Mouse (Mus musculus): ENCODE results near the gene Tubd1. TPM values are rescaled to one million over a fixed set of nuclear protein-coding genes. Genes with fewer than 3 reads are reported as not detected.

Gene Tubd1
- polyA plus RNA-seq, 1 experiment from 2014 or later: 6.6 TPM

GRCm38 (mm10) chr11:86578809-86579730 is 34.3 kb downstream of the Tubd1 start:
- 80% methylated on average over 25 of the region's 25 CpGs for WGBS
- Histone ChIP-seq H3K9me3 (replicated peaks) (no peaks in the 10 kb centered on the region), H3K4me3 (replicated peaks) (no peak overlapping the region), H3K27ac (replicated peaks) (peak overlapping the region; percentile 23; the same call in 1 of the 2 replicates), H3K4me1 (0 out of 2 replicates have a peak, but pooled peaks cover 7% of the 10 kb centered on the region), H3K4me2 (no peak overlapping the region), H3K27me3 (replicated peaks) (no peaks in the 10 kb centered on the region), H3K9ac (replicated peaks) (no peak overlapping the region), H3K36me3 (no peaks in the 10 kb centered on the region; the same call in 1 of the 2 replicates)
- ATAC-seq (ENCODE audit: low FRiP score): no peak

DNA sequence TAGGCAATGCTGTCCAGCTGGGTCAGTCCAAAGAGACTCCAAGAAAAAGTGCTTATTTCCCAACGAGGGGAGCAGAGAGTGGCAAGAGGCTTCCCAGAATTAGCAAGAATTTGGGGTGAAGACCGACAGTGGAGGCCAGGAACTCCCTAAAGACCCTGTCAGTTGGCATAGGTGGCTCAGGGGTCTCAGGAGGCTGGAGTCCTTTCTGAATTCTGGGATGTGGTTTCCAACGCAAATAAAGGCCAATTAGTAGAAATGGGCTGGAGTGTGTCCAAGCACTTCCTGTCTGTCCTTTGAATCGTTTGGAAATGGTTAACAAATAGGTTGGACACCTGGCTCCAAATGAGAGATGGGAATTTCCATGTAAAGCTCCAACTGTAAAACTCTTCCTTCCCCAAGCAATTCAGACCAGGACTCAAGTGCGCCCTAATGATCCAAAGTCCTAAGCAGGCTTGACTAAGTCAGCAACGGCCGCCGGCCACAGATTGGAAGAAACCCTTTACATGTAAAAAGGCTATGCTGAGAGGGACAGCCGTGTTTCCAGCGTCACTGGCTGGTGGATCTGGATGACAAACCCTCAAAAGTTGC is 35.0 kb downstream of the Tubd1 start:
- ATAC-seq (ENCODE audit: low FRiP score): no peak
- WGBS: 82% methylated on average over 10 of the region's 10 CpGs

DNA sequence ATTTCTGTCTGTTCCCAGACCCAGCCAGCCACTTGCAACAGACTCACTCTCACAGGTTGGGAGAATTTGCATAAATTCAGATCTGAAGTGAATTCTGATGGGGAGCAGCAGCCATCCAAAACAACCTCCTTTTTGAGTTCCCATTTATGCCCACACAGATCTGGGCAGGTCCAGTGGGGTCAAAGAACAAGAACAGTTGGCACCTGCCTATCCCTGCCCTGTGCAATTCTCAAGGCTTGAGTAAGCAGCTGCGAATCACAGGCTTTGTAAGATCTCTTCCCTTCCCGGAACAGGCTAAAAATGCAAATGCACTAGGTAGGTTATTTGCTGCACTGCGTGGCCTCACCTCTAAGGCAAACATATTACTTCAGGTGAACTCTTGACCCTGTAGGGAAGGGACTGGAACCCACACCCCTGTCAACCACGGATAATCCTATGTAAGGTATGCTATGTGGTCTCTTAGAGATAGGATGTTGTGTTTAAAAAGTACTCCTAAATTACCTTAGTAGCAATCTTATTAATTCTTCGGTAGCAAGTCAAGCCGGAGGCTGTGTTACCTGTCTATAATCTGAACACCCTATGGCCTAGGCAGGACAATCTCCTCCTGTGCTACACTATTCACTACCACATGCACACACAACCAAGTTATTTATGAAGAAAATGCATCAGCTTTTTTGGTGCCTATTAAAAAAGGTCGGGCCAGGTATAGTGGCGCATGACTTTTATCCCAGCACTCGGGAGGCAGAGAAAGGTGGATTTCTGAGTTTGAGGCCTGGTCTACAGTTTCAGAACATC is 35.7 kb downstream of the Tubd1 start:
- Histone ChIP-seq H3K27me3 (replicated peaks) (no peaks in the 10 kb centered on the region), H3K36me3 (no peaks in the 10 kb centered on the region; the same call in 1 of the 2 replicates), H3K4me1 (0 out of 2 replicates have a peak, but pooled peaks cover 7% of the 10 kb centered on the region), H3K9ac (replicated peaks) (no peak overlapping the region), H3K4me3 (replicated peaks) (no peak overlapping the region), H3K4me2 (no peak overlapping the region), H3K27ac (replicated peaks) (no peak overlapping the region), H3K9me3 (replicated peaks) (no peaks in the 10 kb centered on the region)
- 91% methylated on average over 9 of the region's 9 CpGs for WGBS
- ATAC-seq (ENCODE audit: low FRiP score): no peak

More for the DNA sequence above, 35.0 kb downstream of the Tubd1 start:
- Histone ChIP-seq H3K36me3 (no peaks in the 10 kb centered on the region; the same call in 1 of the 2 replicates), H3K4me2 (no peak overlapping the region), H3K9ac (replicated peaks) (no peak overlapping the region), H3K27ac (replicated peaks) (no peak overlapping the region; the same call in 1 of the 2 replicates), H3K9me3 (replicated peaks) (no peaks in the 10 kb centered on the region), H3K4me1 (0 out of 2 replicates have a peak, but pooled peaks cover 7% of the 10 kb centered on the region), H3K4me3 (replicated peaks) (no peak overlapping the region), H3K27me3 (replicated peaks) (no peaks in the 10 kb centered on the region)

- H3K27ac ChIP-seq (replicated peaks): no peak overlapping the region
- no peak overlapping the region for H3K9ac ChIP-seq (replicated peaks)
- no peaks in the 10 kb centered on the region; the same call in 1 of the 2 replicates for H3K36me3 ChIP-seq
- H3K4me1 ChIP-seq: 0 out of 2 replicates have a peak, but pooled peaks cover 7% of the 10 kb centered on the region
- no peak for ATAC-seq (ENCODE audit: low FRiP score)
- H3K4me2 ChIP-seq: no peak overlapping the region
- H3K9me3 ChIP-seq (replicated peaks): no peaks in the 10 kb centered on the region
- H3K27me3 ChIP-seq (replicated peaks): no peaks in the 10 kb centered on the region
- H3K4me3 ChIP-seq (replicated peaks): no peak overlapping the region
- 80% methylated on average over 11 of the region's 11 CpGs for WGBS
Measured at GRCm38 (mm10) chr11:86581250-86581753, 36.5 kb downstream of the Tubd1 start.

DNA sequence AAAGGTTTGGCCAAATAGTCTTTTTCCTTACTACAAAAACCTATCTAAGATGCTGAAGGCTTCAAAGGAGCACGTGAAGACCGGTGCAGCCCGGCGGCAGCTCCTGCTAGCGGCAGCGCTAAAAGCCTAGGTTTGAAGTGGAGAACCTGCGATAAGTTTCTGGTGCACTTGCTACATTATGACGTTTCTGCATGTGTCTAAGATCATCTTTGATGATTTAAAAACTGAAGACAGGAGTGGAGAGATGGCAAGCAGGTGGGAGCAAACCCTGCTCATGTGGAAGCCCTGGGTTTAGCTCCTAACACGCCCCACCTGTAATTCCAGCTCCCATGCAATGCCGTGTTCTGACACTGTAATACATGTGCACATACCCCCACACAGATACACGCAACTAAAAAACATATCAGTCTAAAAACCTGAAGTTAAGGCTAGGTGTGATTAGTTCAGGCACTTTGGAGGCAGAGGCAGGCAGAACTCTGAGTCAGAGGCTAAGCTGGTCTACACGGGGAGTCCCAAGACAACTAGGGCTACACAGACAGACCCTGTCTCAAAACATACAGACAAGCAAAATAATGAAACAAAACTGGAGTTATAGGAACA is 37.3 kb downstream of the Tubd1 start:
- Histone ChIP-seq H3K4me3 (replicated peaks) (no peak overlapping the region), H3K27me3 (replicated peaks) (no peaks in the 10 kb centered on the region), H3K4me1 (peaks cover 5% of the 10 kb centered on the region; the same call in 1 of the 2 replicates), H3K27ac (replicated peaks) (no peak overlapping the region), H3K9ac (replicated peaks) (no peak overlapping the region), H3K36me3 (no peaks in the 10 kb centered on the region; the same call in 1 of the 2 replicates), H3K4me2 (no peak overlapping the region), H3K9me3 (replicated peaks) (no peaks in the 10 kb centered on the region)
- ATAC-seq (ENCODE audit: low FRiP score): no peak
- WGBS: 93% methylated on average over 12 of the region's 12 CpGs

DNA sequence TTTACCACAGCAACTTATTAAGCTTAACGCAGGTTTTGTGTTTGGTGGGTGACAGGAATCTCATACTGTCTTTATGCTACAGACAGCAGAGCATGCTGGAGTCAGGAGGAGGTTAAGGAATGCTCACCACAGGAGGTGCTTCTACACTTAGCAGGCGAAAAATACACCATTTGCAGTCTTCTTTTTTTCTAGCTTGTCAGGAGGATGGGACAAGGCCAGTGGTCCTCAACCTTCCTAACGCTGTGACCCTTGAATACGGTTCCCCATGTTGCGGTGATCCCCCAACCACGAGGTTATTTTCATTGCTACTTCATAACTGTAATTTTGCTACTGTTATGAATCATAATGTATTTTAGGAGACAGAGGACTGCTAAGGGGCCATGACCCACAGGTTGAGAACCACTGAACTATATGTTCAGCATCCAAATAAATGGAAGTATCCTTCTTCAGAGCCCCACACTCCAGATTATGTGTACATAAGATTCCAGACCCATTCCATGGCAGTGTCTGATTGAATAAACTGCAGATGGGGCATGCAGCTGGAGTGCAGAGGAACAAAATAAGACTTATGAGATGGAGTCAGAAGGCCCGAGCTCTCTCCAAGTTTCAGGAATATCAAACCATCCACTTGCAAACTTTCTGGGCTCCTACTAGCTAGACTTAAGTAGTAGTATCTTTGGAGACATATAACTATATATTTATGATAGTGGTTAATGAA is 37.9 kb downstream of the Tubd1 start:
- no peak for ATAC-seq (ENCODE audit: low FRiP score)

DNA sequence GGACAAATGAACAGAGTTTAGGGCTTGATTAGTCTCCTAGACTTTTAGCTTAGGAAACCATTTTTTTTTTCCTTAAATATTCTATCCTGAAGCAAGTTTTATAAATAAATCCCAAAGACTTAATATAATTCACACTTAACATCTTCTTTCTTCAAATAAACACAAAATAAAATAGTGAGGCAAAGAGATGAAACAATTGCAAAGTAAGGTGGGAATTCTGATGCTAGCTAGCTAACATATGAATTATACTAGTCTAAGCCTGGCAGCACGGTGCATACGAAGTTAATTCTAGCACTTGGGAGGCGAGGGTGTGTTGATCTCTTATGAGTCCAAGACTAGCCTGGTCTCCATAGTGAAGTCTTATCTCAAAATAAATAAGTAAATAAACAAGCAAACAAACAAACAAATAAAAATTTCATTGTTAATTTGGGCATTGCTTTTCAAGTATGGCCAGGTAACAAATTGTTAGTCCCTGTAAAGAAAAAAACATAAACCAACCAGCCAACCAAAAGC is 38.6 kb downstream of the Tubd1 start:
- Histone ChIP-seq H3K4me3 (replicated peaks) (no peak overlapping the region), H3K4me1 (peaks cover 10% of the 10 kb centered on the region; the same call in 1 of the 2 replicates), H3K9me3 (replicated peaks) (no peaks in the 10 kb centered on the region), H3K4me2 (no peak overlapping the region), H3K27ac (replicated peaks) (no peak overlapping the region), H3K36me3 (no peaks in the 10 kb centered on the region; the same call in 1 of the 2 replicates), H3K27me3 (replicated peaks) (no peaks in the 10 kb centered on the region), H3K9ac (replicated peaks) (no peak overlapping the region)
- 93% methylated on average over 3 of the region's 3 CpGs for WGBS
- ATAC-seq (ENCODE audit: low FRiP score): no peak

More for the DNA sequence above, 37.9 kb downstream of the Tubd1 start:
- H3K4me3 ChIP-seq (replicated peaks): no peak overlapping the region
- no peaks in the 10 kb centered on the region for H3K27me3 ChIP-seq (replicated peaks)
- no peaks in the 10 kb centered on the region for H3K9me3 ChIP-seq (replicated peaks)
- peaks cover 10% of the 10 kb centered on the region; the same call in 1 of the 2 replicates for H3K4me1 ChIP-seq
- no peaks in the 10 kb centered on the region; the same call in 1 of the 2 replicates for H3K36me3 ChIP-seq
- no peak overlapping the region for H3K4me2 ChIP-seq
- no peak overlapping the region for H3K27ac ChIP-seq (replicated peaks)
- no peak overlapping the region for H3K9ac ChIP-seq (replicated peaks)
- 94% methylated on average over 7 of the region's 7 CpGs for WGBS

DNA sequence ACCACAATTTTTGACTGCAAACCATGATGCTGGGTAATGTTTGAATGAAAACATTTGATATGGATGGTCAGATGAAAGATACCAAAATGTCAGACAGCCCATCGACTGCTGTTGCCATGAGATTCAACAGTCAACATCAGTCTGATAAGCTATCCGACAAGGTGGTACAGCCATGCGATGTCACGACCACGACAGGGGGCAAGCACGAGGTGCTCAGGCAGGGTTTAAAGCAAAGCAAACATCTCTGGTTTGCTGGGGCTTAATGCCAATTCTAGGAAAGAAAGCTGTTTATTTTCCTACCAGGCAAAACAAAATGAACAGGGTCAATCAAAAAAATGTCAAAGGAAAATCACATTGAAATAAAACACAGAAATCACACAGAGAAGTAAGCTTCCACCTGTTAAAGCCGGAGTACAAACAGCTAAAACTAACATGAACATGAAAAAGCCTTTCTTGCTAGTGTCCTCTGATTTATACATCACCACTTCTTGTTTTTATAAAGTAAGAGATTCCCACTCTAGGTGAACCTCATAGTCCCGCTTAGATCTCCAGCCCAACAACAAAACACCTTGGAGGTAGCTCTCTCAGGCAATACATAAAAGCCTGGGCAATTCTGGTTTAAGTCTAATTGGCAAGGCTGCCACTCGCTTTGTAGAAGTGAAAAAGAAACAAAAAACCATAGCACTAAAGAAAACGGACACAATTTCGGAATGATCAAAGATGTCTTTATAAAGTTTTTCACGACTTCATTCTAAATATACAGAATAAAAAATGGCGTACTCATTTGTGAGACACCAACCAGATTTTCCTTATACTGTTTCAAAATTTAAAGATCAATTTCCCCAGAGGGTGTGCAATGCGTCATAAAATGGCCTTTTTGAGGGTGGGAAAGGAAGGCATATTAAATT is 39.5 kb downstream of the Tubd1 start:
- H3K27ac ChIP-seq (replicated peaks): no peak overlapping the region
- ATAC-seq (ENCODE audit: low FRiP score): no peak
- peaks cover 10% of the 10 kb centered on the region; the same call in 1 of the 2 replicates for H3K4me1 ChIP-seq
- H3K9ac ChIP-seq (replicated peaks): no peak overlapping the region
- H3K4me2 ChIP-seq: no peak overlapping the region
- no peaks in the 10 kb centered on the region; the same call in 1 of the 2 replicates for H3K36me3 ChIP-seq
- H3K27me3 ChIP-seq (replicated peaks): no peaks in the 10 kb centered on the region
- H3K4me3 ChIP-seq (replicated peaks): no peak overlapping the region
- H3K9me3 ChIP-seq (replicated peaks): no peaks in the 10 kb centered on the region
- whole genome bisulfite sequencing: 91% methylated on average over 14 of the region's 14 CpGs

DNA sequence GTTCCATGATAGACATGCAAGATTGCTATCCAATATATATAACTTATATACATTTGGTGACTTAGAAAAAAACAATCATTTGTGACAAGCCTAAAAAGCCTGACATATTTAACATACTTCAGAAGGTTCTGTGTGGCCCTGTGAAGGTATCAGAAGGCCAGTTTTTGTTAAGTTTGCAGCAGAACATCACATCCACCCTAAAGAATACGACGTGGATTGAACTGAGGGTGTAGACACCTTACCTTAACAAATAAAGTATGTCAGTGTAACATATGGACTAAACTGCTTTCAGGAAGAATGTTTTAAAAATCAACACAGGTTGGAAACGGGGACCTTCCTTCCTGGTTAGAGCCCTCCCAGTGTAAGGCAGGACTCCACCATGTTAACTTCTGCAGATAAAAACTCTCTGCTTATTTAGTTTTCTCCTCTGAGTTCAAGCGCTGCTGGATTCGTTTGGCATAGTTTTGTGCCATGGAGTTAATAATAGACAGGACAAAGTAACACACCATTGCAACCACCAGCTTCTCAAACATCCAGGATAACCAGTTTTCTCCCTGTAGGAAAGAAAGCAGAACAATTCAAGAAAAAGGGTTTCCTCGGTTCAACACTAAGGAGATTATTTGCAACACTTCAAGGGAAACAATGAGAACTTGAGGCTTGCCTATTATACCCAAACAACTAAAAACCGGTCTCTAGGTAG is 40.3 kb downstream of the Tubd1 start:
- WGBS: 81% methylated on average over 7 of the region's 7 CpGs
- no peak overlapping the region for H3K4me3 ChIP-seq (replicated peaks)
- H3K4me2 ChIP-seq: no peak overlapping the region

More for the DNA sequence above, 40.3 kb downstream of the Tubd1 start:
- no peaks in the 10 kb centered on the region for H3K9me3 ChIP-seq (replicated peaks)
- H3K9ac ChIP-seq (replicated peaks): no peak overlapping the region
- ATAC-seq (ENCODE audit: low FRiP score): no peak
- no peaks in the 10 kb centered on the region; the same call in 1 of the 2 replicates for H3K36me3 ChIP-seq
- no peak overlapping the region for H3K27ac ChIP-seq (replicated peaks)
- H3K27me3 ChIP-seq (replicated peaks): no peaks in the 10 kb centered on the region
- peaks cover 10% of the 10 kb centered on the region; the same call in 1 of the 2 replicates for H3K4me1 ChIP-seq
